Mouse (Mus musculus) limb, embryonic 13.5 days (tissue): ENCODE results near the gene Entr1. TPM values are rescaled to one million over a fixed set of nuclear protein-coding genes. Genes with fewer than 3 reads are reported as not detected.
A peak's percentile ranks its signal among the peaks of the same experiment; 100 is the strongest.
"Not testable (repeated sequence)": the region's sequence is repeated elsewhere in the genome, so short reads cannot be mapped to it uniquely, and the experiment has no call there.

ENCODE experiments used
- ATAC-seq: fragments of 200-750 bp; cut with Nextera tagmentation; 2 replicates; pipeline ENCODE4 v1.8.0; 2017; ENCODE audit warnings: low read depth, moderate number of reproducible peaks, moderate TSS enrichment; ENCODE audit not compliant: low FRiP score
- H3K27ac ChIP-seq: fragments of 300-500 bp; sonication (generic); 2 replicates; pipeline ENCODE4 v1.5.1; 2015; ENCODE audit warnings: inconsistent platforms, mild to moderate bottlenecking, moderate library complexity
- H3K27me3 ChIP-seq: fragments of 300-500 bp; sonication (generic); 2 replicates; pipeline ENCODE4 v1.6.1; 2015; ENCODE audit warnings: mild to moderate bottlenecking, inconsistent platforms
- H3K36me3 ChIP-seq: fragments of 300-500 bp; sonication (generic); 2 replicates; pipeline ENCODE4 v1.6.1; 2015; ENCODE audit warnings: inconsistent platforms, mild to moderate bottlenecking, moderate library complexity
- H3K4me1 ChIP-seq: fragments of 300-500 bp; sonication (generic); 2 replicates; pipeline ENCODE4 v1.6.1; 2015; ENCODE audit warnings: inconsistent platforms
- H3K4me2 ChIP-seq: fragments of 300-500 bp; sonication (generic); replicated peaks from 2 replicates; pipeline ENCODE4 v1.6.1; 2015; ENCODE audit warnings: inconsistent platforms, mild to moderate bottlenecking, moderate library complexity
- H3K4me3 ChIP-seq: fragments of 300-500 bp; sonication (generic); 2 replicates; pipeline ENCODE4 v1.5.1; 2015; ENCODE audit warnings: moderate library complexity, mild to moderate bottlenecking, inconsistent platforms
- H3K9ac ChIP-seq: fragments of 300-500 bp; sonication (generic); 2 replicates; pipeline ENCODE4 v1.6.1; 2015; ENCODE audit warnings: mild to moderate bottlenecking, inconsistent platforms
- H3K9me3 ChIP-seq: fragments of 300-500 bp; sonication (generic); 2 replicates; pipeline ENCODE4 v1.6.1; 2016; ENCODE audit warnings: inconsistent platforms
- WGBS: fragments of 180-500 bp; shearing (Covaris S2); methylation state at CpG from one replicate; pipeline ENCODE4 v1.1.7; 2015; 5-methylcytosine and 5-hydroxymethylcytosine counted together
- polyA plus RNA-seq: library from polyadenylated mRNA; unstranded; fragments of >200 nt; fragmentation: Nextera tagmentation; extraction: Ambion mirVana; gene quantifications from 2 replicates; pipeline ENCODE4 v1.2.1, GENCODE M21; 2015

The Entr1 gene
- polyA plus RNA-seq, 1 experiment from 2014 or later, result 146 TPM

DNA sequence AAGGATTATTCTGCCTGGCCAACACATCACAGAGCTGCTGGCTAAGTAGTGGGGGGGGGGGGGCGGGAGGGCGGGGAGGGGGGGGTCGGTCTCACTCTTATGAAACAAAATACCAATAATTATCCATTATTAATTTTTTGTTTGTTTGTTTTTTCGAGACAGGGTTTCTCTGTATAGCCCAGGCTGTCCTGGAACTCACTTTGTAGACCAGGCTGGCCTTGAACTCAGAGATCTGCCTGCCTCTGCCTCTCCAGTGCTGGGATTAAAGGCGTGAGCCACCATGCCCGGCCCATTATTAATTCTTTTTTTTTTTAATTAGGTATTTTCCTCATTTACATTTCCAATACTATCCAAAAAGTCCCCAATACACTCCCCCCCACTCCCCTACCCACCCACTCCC, 8.2 kb downstream of the Entr1 start:
- not testable (repeated sequence) for H3K9me3 ChIP-seq, H3K27ac ChIP-seq, H3K27me3 ChIP-seq, ATAC-seq
- Histone ChIP-seq H3K36me3 (peaks cover 67% of the 10 kb centered on the region), H3K4me2 (peak overlapping the region; percentile 86), H3K4me3 (peak overlapping the region; percentile 85), H3K4me1 (peaks cover 12% of the 10 kb centered on the region), H3K9ac (peak overlapping the region; percentile 85)
- 28% methylated on average over 6 of the region's 6 CpGs for WGBS

DNA sequence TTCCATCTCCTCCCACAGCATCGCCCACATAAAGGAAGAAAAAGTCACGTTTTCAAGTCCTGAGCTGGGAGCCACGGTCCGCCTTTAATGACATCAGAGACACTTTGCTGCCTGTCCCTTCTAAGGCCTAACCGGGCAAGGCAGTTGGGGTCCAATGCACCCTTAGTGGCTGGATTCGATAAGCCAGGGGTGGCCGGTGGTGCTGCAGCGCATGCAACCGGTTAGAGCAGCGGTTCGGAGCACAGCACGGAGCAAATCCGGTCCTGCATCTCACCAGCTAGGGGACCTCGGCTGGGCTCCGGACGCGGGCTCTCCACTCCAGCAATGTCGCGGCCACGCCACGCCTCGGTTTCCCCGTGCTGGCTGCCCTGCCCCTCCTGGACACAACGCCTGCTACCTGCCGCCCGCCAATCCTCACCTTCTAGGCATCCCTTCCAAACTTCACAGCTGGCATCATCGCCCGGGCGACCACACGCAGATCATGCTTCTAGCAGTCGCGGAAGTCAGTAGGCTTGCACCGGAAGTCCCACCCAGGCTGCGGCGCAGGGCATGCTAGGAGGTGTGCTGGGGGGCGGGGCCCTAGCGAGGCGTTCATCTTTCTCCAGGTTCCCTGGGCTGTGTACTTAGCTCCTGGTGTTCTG, 8.9 kb downstream of the Entr1 start, which contains the start of gene Snapc4:
Gene Snapc4 (minus strand): TSS at position 523 of the 641 bp plus-strand sequence.
- Histone ChIP-seq H3K9me3 (no peaks in the 10 kb centered on the region), H3K4me1 (peaks cover 12% of the 10 kb centered on the region), H3K36me3 (peaks cover 67% of the 10 kb centered on the region), H3K27ac (0 out of 2 replicates have a peak within 1 kb of the TSS, but pooled peaks have one; percentile 22), H3K4me3 (peak within 1 kb of the TSS; percentile 85), H3K27me3 (no peaks in the 10 kb centered on the region), H3K9ac (peak within 1 kb of the TSS; percentile 85), H3K4me2 (peak within 1 kb of the TSS; percentile 86)
- peak; percentile 95 for ATAC-seq
- WGBS, result under 1% methylated on average over 38 of the region's 38 CpGs

DNA sequence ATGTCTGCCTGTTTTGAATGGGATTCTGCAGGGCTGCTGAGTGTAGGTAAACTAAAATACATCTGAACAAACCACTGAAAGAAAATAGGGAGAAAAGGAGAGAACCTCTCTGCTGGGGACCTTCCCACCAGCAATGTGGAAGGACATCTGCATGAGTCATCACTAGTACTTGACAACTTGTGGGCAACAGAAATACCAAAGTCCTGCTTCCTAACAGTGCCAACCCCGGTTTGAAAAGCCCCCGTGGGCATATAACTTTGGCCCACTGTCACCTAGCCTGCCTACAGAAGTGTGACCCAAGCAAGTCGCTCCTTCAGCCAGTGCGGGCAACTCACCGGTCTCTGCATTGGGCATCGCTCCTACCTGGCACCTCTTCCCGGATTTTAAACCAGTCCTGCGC, 16.7 kb downstream of the Entr1 start:
- Histone ChIP-seq H3K36me3 (peaks cover 99% of the 10 kb centered on the region), H3K9ac (no peak overlapping the region), H3K4me1 (no peaks in the 10 kb centered on the region), H3K4me2 (no peak overlapping the region), H3K9me3 (no peaks in the 10 kb centered on the region), H3K27me3 (no peaks in the 10 kb centered on the region), H3K4me3 (no peak overlapping the region), H3K27ac (no peak overlapping the region)
- 93% methylated on average over 8 of the region's 8 CpGs for WGBS
- no peak for ATAC-seq

DNA sequence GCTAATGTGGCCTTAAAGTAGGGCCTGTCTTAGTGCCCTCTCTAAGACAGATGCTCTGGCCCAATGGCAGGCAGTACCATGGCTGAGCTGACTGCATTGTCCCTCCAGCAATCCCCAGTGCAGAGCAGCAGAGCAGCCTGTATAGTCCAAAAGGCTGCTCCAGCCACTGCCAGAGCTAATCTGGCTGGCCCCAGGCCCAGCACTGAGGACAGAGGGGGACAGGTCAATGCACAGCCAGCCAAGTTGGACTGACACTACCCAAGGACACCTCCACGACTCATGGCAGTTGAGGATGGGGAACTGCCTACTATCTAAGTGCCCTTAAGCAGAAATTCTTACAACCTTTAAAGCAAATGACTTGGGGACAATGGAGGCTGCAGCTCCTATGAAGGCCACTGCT, 20.5 kb downstream of the Entr1 start:
- 84% methylated on average over 1 of the region's 1 CpGs for WGBS
- Histone ChIP-seq H3K36me3 (peaks cover 99% of the 10 kb centered on the region), H3K27ac (no peak overlapping the region)

DNA sequence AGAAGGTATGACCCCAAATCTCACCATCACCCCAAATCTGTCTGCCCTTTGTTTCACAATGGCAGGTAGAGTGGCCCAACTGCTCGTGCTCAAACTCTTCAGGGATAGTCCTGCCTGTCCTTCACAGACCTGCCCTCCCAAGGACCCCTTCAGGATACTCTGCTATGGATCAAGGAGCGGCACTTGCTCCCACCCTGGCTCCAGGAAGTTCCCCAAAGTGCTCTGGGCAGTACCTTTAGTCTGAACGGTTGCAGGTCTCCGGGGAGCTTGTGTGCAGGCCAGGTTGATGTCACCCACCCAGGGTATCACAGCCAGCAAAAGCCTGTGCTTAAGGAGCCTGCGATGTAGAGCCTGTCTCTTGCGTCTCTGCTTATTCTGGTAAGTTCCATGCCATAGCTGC, 21.2 kb downstream of the Entr1 start:
- WGBS, result 91% methylated on average over 6 of the region's 6 CpGs
- no peak for ATAC-seq
- H3K27ac ChIP-seq, result no peak overlapping the region
- no peak overlapping the region for H3K9ac ChIP-seq
- no peak overlapping the region for H3K4me2 ChIP-seq
- H3K4me1 ChIP-seq, result no peaks in the 10 kb centered on the region
- no peaks in the 10 kb centered on the region for H3K27me3 ChIP-seq
- H3K36me3 ChIP-seq, result peaks cover 99% of the 10 kb centered on the region
- no peaks in the 10 kb centered on the region for H3K9me3 ChIP-seq
- no peak overlapping the region for H3K4me3 ChIP-seq

More for the DNA sequence above, 20.5 kb downstream of the Entr1 start:
- Histone ChIP-seq H3K9me3 (no peaks in the 10 kb centered on the region), H3K4me3 (no peak overlapping the region), H3K9ac (peak overlapping the region; percentile 5; the same call in 1 of the 2 replicates), H3K4me2 (no peak overlapping the region), H3K4me1 (no peaks in the 10 kb centered on the region), H3K27me3 (no peaks in the 10 kb centered on the region)
- no peak for ATAC-seq

DNA sequence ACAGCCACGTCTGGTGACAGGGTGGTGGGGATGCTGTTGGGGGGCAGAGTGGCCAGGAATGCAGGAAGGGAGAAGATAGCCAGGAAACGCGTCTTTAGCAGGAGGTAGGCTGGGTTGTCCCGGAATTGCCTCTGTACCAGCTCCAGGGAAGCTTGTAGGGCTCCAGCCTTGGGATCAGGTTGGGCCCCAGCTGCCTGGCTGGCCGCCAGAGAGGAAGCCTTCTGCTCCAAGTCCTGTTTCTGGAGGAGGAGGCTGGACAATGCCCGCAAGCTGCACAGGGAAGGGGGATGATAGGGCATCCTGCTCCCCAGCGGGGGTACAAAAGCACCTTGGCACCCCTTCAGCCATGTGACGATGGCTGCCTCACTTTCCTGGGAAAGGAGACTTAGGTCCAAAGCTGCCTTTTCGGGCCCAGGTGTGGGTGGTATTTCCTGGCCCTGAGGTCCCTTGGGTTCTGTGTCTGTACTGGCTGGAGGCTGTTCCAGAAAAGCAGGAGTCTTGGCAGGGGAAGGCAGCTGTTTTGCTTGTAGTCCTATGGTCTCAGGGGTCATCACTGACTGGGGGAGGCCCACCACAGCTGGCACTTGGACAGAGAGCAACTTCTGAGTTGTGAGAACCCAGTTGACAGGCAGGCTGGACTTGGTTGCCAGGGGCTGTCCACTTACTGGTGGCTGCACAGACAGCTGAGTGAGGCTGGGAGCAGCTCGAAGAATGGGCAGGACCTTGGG, 24.2 kb downstream of the Entr1 start:
- H3K27ac ChIP-seq, result no peak overlapping the region
- no peaks in the 10 kb centered on the region for H3K27me3 ChIP-seq
- 86% methylated on average over 10 of the region's 10 CpGs for WGBS
- ATAC-seq, result no peak
- H3K36me3 ChIP-seq, result peaks cover 75% of the 10 kb centered on the region
- H3K4me1 ChIP-seq, result no peaks in the 10 kb centered on the region
- no peaks in the 10 kb centered on the region for H3K9me3 ChIP-seq
- no peak overlapping the region for H3K4me3 ChIP-seq
- H3K9ac ChIP-seq, result peak overlapping the region; percentile 21; the same call in 1 of the 2 replicates
- no peak overlapping the region for H3K4me2 ChIP-seq

DNA sequence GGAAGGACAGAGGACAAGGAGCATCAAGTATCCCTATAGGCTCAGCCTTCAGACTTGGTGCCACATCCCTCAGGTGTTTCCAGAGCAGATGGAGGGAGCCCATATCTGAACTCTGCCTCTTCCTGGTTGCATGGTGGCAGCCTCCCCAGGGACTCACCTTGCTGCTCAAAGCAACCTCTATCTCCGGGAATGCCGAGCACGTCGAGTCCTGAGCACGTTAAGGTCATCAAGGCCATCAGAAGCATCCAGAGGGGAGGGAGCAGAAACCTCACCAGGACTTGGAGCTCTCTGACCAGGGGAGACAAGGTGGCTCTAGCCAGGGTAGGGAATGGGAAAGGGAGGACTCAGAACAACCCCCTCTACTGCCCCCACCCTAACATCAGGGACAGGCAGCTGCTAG, 25.6 kb downstream of the Entr1 start:
- no peak for ATAC-seq
- H3K4me1 ChIP-seq, result no peaks in the 10 kb centered on the region
- no peaks in the 10 kb centered on the region for H3K9me3 ChIP-seq
- no peak overlapping the region for H3K9ac ChIP-seq
- H3K4me2 ChIP-seq, result no peak overlapping the region
- no peak overlapping the region for H3K4me3 ChIP-seq
- H3K27ac ChIP-seq, result no peak overlapping the region
- 87% methylated on average over 5 of the region's 5 CpGs for WGBS
- H3K36me3 ChIP-seq, result peaks cover 61% of the 10 kb centered on the region
- H3K27me3 ChIP-seq, result no peaks in the 10 kb centered on the region

DNA sequence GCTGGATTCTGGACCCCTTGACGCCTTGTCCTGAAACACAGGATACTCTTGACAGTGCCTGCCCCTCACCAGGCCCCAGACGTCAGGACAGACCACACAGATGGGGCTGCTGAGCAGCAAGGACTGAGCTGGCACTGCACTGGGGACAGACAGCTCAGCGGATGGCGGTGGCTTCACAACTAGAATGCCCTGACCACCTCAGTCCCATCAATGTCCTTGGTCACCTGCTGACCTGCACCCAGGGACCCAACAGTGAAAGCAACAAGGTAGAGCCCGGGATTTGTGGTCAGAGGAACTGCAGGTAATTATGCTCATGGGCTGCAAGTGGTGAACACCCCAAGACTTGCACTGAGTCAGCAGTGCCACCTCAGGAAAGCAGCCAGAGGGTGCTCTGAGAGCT, 26.1 kb downstream of the Entr1 start:
- Histone ChIP-seq H3K9me3 (no peaks in the 10 kb centered on the region), H3K36me3 (peaks cover 56% of the 10 kb centered on the region), H3K9ac (no peak overlapping the region), H3K27me3 (no peaks in the 10 kb centered on the region), H3K4me2 (no peak overlapping the region), H3K27ac (no peak overlapping the region), H3K4me1 (no peaks in the 10 kb centered on the region), H3K4me3 (no peak overlapping the region)
- WGBS, result 88% methylated on average over 5 of the region's 5 CpGs
- ATAC-seq, result no peak

DNA sequence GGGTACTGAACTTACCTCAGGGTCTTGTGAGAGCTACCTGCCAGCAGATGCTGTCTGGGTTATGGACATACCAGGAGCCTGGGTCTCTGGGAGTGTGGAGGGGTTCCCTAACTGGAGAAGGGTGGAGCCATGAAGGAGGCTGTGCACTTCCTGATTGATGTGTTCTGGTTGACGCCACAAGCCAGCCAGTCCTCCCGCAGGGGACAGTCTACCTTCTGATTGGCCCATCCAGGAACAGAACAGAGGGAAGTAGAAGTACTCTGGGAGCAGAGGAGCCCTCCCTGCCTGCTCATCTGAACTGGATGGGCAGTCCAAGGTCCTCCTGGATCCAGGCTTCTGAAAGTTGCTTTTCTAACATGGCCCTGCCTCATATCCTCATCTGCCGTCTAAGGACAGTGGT, 28.3 kb downstream of the Entr1 start, which contains the start of gene Card9:
Gene Card9 (minus strand): TSS at position 147 of the 400 bp plus-strand sequence.
- no peak within 1 kb of the TSS for H3K4me2 ChIP-seq
- no peaks in the 10 kb centered on the region for H3K27me3 ChIP-seq
- WGBS, result 45% methylated on average over 3 of the region's 3 CpGs
- ATAC-seq, result no peak
- H3K27ac ChIP-seq, result no peak within 1 kb of the TSS
- no peaks in the 10 kb centered on the region for H3K4me1 ChIP-seq
- H3K9me3 ChIP-seq, result no peaks in the 10 kb centered on the region
- peaks cover 34% of the 10 kb centered on the region for H3K36me3 ChIP-seq
- H3K9ac ChIP-seq, result no peak within 1 kb of the TSS
- H3K4me3 ChIP-seq, result no peak within 1 kb of the TSS

DNA sequence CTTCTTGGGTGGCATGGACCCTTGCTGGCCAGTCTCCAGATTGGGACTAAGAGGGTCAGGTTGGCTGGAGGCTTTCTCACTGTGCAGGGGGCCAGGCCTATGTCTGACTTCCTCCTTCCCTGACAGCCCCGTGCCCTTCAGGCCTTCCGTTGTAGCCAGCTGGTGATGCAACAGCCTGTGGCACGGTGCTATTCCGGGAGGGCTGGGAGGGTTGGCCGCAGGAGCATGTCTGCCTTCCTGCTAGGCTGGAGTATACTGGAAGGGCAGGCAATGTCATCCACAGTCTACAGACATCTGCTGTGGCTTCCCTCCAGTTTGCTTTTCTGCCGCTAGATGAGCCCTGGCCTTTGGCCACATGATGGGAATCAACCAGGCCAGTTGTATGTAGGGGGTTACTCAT, 29.1 kb downstream of the Entr1 start:
- WGBS, result 88% methylated on average over 6 of the region's 6 CpGs
- no peak overlapping the region for H3K9ac ChIP-seq
- ATAC-seq, result 0 out of 2 replicates have a peak, but pooled peaks have one; percentile 2

DNA sequence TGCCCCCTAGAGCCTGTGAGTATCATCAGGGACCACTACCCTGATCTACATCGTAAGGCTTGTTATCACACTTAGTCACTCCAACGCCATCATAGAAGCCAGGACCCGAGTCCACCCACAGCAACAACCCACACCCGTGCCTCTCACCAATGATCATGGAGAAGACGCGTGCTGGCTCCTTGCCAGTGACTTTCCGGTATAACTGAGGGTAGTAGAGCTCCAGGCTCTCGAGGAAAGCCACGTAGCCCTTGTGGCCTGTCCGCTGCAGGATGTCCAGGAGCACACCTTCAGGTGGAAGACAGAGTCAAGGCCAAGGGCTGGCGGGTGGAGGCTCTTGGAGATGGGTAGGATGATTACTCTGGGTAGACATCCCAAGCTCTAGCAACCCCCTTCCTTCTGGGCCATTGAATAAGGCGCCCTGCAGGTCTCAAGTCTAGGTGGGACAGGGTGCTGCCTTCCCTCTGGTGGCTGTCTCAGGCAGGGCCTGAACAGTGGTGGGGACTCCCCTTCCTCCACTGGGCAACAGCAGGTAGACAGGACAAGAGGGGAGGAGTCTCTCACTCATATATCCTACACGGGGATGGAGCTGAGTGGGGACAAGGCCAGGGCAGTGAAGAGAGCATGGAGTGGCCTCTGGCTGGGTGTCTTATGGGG, 30.3 kb downstream of the Entr1 start:
- Histone ChIP-seq H3K27ac (no peak overlapping the region), H3K9ac (no peak overlapping the region), H3K4me3 (no peak overlapping the region), H3K9me3 (no peaks in the 10 kb centered on the region), H3K4me2 (no peak overlapping the region), H3K27me3 (no peaks in the 10 kb centered on the region), H3K36me3 (peaks cover 14% of the 10 kb centered on the region), H3K4me1 (no peaks in the 10 kb centered on the region)
- 90% methylated on average over 13 of the region's 13 CpGs for WGBS
- ATAC-seq, result no peak

More for the DNA sequence above, 29.1 kb downstream of the Entr1 start:
- Histone ChIP-seq H3K27me3 (no peaks in the 10 kb centered on the region), H3K4me2 (no peak overlapping the region), H3K4me3 (no peak overlapping the region), H3K27ac (no peak overlapping the region), H3K36me3 (peaks cover 26% of the 10 kb centered on the region), H3K9me3 (no peaks in the 10 kb centered on the region), H3K4me1 (no peaks in the 10 kb centered on the region)

DNA sequence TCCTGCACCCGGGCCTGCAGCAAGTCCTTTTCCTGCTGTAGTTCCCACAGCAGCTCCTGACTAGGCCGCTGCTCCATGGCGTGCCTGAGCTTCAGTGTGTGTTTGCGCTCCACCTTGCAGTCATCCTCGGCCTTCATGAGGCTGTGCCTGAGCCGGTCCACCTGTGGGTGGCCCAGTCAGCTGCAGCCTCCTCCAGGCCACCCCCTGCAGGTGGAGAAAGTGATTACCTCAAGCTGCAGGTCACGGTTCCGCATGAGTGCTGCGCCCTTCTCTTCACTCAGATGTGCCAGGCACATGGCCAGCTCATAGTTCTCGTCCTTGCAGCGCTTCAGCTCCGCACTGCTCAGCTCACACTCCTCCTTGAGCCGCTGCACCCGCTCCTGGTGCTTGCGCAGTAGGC, 31.6 kb downstream of the Entr1 start:
- 53% methylated on average over 15 of the region's 15 CpGs for whole genome bisulfite sequencing
- Histone ChIP-seq H3K36me3 (peaks cover 1% of the 10 kb centered on the region; the same call in 1 of the 2 replicates), H3K9me3 (no peaks in the 10 kb centered on the region), H3K27ac (no peak overlapping the region), H3K4me1 (peaks cover 6% of the 10 kb centered on the region), H3K9ac (no peak overlapping the region), H3K27me3 (no peaks in the 10 kb centered on the region), H3K4me2 (no peak overlapping the region), H3K4me3 (no peak overlapping the region)
- ATAC-seq, result no peak
